Mouse (Mus musculus) spleen, adult 12 weeks (tissue): ENCODE results near the gene Bhlhb9.

ENCODE experiments used
- DNase-seq: peaks from one replicate; pipeline ENCODE4 v3.0.0; 2022; ENCODE audit warnings: low spot score

The Bhlhb9 gene

GRCm38 (mm10) chrX:135916580-135916979, 119.2 kb downstream of the Bhlhb9 start:
- no peak for DNase-seq

- DNase-seq, result no peak
Observed at GRCm38 (mm10) chrX:135917116-135917515, 119.7 kb downstream of the Bhlhb9 start.

- DNase-seq, result no peak
Observed at GRCm38 (mm10) chrX:135922162-135922561, 124.8 kb downstream of the Bhlhb9 start.

DNA sequence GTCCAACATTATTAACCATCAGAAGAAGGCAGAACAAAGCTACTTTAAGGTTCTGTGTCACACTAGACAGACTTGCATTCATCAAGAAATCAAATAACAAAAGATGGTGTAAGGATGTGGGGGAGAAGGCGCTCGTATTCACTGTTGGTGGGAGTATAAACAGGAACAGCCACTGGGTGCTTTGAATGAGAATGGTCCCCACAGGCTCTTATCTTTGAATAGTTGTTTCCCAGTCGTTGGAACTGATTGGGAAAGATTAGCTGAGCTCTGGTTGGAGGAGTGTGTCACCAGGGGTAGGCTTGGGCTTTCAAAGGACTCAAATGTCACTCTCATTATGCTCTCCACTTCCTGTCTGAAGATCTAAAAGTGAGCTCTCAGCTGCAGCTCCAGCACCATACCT, 128.5 kb downstream of the Bhlhb9 start:
- DNase-seq, result no peak

GRCm38 (mm10) chrX:135928588-135928987, 131.2 kb downstream of the Bhlhb9 start:
- no peak for DNase-seq

DNA sequence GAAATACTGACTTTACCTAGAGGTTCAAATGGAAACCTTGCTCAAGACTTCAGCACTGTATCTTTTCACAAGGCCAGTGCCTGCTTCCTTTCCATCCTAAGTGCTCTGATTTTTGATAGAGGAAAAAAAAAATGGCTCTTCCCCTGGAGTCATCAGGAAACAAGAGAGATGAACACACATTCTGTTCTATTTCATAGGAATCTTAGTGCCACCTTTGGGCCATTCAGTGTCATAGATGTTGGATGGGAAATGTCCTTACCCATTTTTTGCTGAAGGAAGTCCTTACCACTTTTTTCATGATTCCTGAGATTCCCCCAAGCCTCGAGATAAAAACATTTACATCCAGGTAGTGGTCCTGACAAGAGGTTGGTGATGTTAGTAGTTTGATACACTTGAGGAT, 139.1 kb downstream of the Bhlhb9 start:
- DNase-seq, result no peak
